Mouse (Mus musculus): Measurements from ENCODE around the gene Cpt1a. TPM values are rescaled to one million over a fixed set of nuclear protein-coding genes. Genes with fewer than 3 reads are reported as not detected.

Gene Cpt1a
- polyA plus RNA-seq, 1 experiment from 2014 or later, result 22.4 TPM

GRCm38 (mm10) chr19:3376966-3377715 lies 55.0 kb downstream of the Cpt1a start:
- no peaks in the 10 kb centered on the region for H3K4me1 ChIP-seq (replicated peaks; ENCODE audit: control insufficient read depth, insufficient read depth, low read length)
- no peak overlapping the region for H3K4me3 ChIP-seq (replicated peaks; ENCODE audit: low read length)
- WGBS, result 36% methylated on average over 4 of the region's 4 CpGs
- no peak for ATAC-seq (ENCODE audit: low FRiP score)
- H3K9ac ChIP-seq, result no peak overlapping the region
- 0 out of 2 replicates have a peak, but pooled peaks cover 3% of the 10 kb centered on the region for H3K36me3 ChIP-seq (replicated peaks; ENCODE audit: control insufficient read depth, insufficient read depth)
- H3K4me2 ChIP-seq (replicated peaks), result no peak overlapping the region
- no peaks in the 10 kb centered on the region for H3K27me3 ChIP-seq (ENCODE audit: control insufficient read depth, insufficient read depth, low read length)
- no peak for DNase-seq (ENCODE audit: low spot score)
- no peaks in the 10 kb centered on the region for H3K9me3 ChIP-seq (ENCODE audit: control insufficient read depth, low read length)
- H3K27ac ChIP-seq, result no peak overlapping the region

- WGBS, result 91% methylated on average over 3 of the region's 3 CpGs
- DNase-seq (ENCODE audit: low spot score), result no peak
- H3K4me1 ChIP-seq (replicated peaks; ENCODE audit: control insufficient read depth, insufficient read depth, low read length), result no peaks in the 10 kb centered on the region
- no peak for ATAC-seq (ENCODE audit: low FRiP score)
- no peak overlapping the region for H3K27ac ChIP-seq
- no peak overlapping the region for H3K9ac ChIP-seq
- H3K27me3 ChIP-seq (ENCODE audit: control insufficient read depth, insufficient read depth, low read length), result no peaks in the 10 kb centered on the region
- 0 out of 2 replicates have a peak, but pooled peaks cover 3% of the 10 kb centered on the region for H3K36me3 ChIP-seq (replicated peaks; ENCODE audit: control insufficient read depth, insufficient read depth)
- H3K9me3 ChIP-seq (ENCODE audit: control insufficient read depth, low read length), result no peaks in the 10 kb centered on the region
- H3K4me3 ChIP-seq (replicated peaks; ENCODE audit: low read length), result no peak overlapping the region
- no peak overlapping the region for H3K4me2 ChIP-seq (replicated peaks)
These were observed 56.5 kb downstream of the Cpt1a start for GRCm38 (mm10) chr19:3378614-3379013.

GRCm38 (mm10) chr19:3388061-3388460 lies 65.9 kb downstream of the Cpt1a start:
- Histone ChIP-seq H3K27me3 (ENCODE audit: control insufficient read depth, insufficient read depth, low read length) (no peaks in the 10 kb centered on the region), H3K4me1 (replicated peaks; ENCODE audit: control insufficient read depth, insufficient read depth, low read length) (peaks cover 4% of the 10 kb centered on the region; the same call in 1 of the 2 replicates), H3K9me3 (ENCODE audit: control insufficient read depth, low read length) (no peaks in the 10 kb centered on the region), H3K9ac (no peak overlapping the region), H3K36me3 (replicated peaks; ENCODE audit: control insufficient read depth, insufficient read depth) (no peaks in the 10 kb centered on the region), H3K4me3 (replicated peaks; ENCODE audit: low read length) (no peak overlapping the region), H3K27ac (no peak overlapping the region), H3K4me2 (replicated peaks) (0 out of 2 replicates have a peak overlapping the region, but pooled peaks have one; percentile 91)
- WGBS, result 76% methylated on average over 6 of the region's 6 CpGs
- ATAC-seq (ENCODE audit: low FRiP score) (0 out of 2 replicates have a peak, but pooled peaks have one; percentile 18), DNase-seq (ENCODE audit: low spot score) (no peak)

GRCm38 (mm10) chr19:3388629-3389057 lies 66.5 kb downstream of the Cpt1a start, which contains the start of gene Tesmin:
Tesmin (plus strand) TSS chr19:3388857.
- 2% methylated on average over 33 of the region's 33 CpGs for WGBS
- DNase-seq (ENCODE audit: low spot score) (peak; percentile 80), ATAC-seq (ENCODE audit: low FRiP score) (peak; percentile 84)
- no peaks in the 10 kb centered on the region for H3K9me3 ChIP-seq (ENCODE audit: control insufficient read depth, low read length)
- H3K4me3 ChIP-seq (replicated peaks; ENCODE audit: low read length), result peak within 1 kb of the TSS; percentile 43
- H3K36me3 ChIP-seq (replicated peaks; ENCODE audit: control insufficient read depth, insufficient read depth), result no peaks in the 10 kb centered on the region
- no peaks in the 10 kb centered on the region for H3K27me3 ChIP-seq (ENCODE audit: control insufficient read depth, insufficient read depth, low read length)
- H3K27ac ChIP-seq, result no peak within 1 kb of the TSS
- H3K4me2 ChIP-seq (replicated peaks), result peak within 1 kb of the TSS; percentile 91
- peak within 1 kb of the TSS; percentile 56 for H3K9ac ChIP-seq
- H3K4me1 ChIP-seq (replicated peaks; ENCODE audit: control insufficient read depth, insufficient read depth, low read length), result peaks cover 4% of the 10 kb centered on the region; the same call in 1 of the 2 replicates

GRCm38 (mm10) chr19:3389089-3389488 lies 67.0 kb downstream of the Cpt1a start:
- Histone ChIP-seq H3K4me2 (replicated peaks) (peak overlapping the region; percentile 91), H3K9me3 (ENCODE audit: control insufficient read depth, low read length) (no peaks in the 10 kb centered on the region), H3K27me3 (ENCODE audit: control insufficient read depth, insufficient read depth, low read length) (no peaks in the 10 kb centered on the region), H3K4me3 (replicated peaks; ENCODE audit: low read length) (peak overlapping the region; percentile 43), H3K27ac (no peak overlapping the region), H3K36me3 (replicated peaks; ENCODE audit: control insufficient read depth, insufficient read depth) (no peaks in the 10 kb centered on the region), H3K4me1 (replicated peaks; ENCODE audit: control insufficient read depth, insufficient read depth, low read length) (peaks cover 4% of the 10 kb centered on the region; the same call in 1 of the 2 replicates), H3K9ac (peak overlapping the region; percentile 56)
- peak; percentile 83 for DNase-seq (ENCODE audit: low spot score)
- ATAC-seq (ENCODE audit: low FRiP score), result peak; percentile 92
- under 1% methylated on average over 38 of the region's 43 CpGs for WGBS

GRCm38 (mm10) chr19:3392384-3392783 lies 70.2 kb downstream of the Cpt1a start:
- no peaks in the 10 kb centered on the region for H3K9me3 ChIP-seq (ENCODE audit: control insufficient read depth, low read length)
- WGBS, result 95% methylated on average over 1 of the region's 1 CpGs

GRCm38 (mm10) chr19:3394216-3394615 lies 72.1 kb downstream of the Cpt1a start:
- Histone ChIP-seq H3K9ac (no peak overlapping the region), H3K4me3 (replicated peaks; ENCODE audit: low read length) (no peak overlapping the region), H3K27ac (no peak overlapping the region), H3K4me2 (replicated peaks) (no peak overlapping the region), H3K9me3 (ENCODE audit: control insufficient read depth, low read length) (no peaks in the 10 kb centered on the region), H3K4me1 (replicated peaks; ENCODE audit: control insufficient read depth, insufficient read depth, low read length) (no peaks in the 10 kb centered on the region; the same call in 1 of the 2 replicates), H3K36me3 (replicated peaks; ENCODE audit: control insufficient read depth, insufficient read depth) (no peaks in the 10 kb centered on the region), H3K27me3 (ENCODE audit: control insufficient read depth, insufficient read depth, low read length) (no peaks in the 10 kb centered on the region)
- WGBS, result 76% methylated on average over 3 of the region's 3 CpGs
- DNase-seq (ENCODE audit: low spot score) (no peak), ATAC-seq (ENCODE audit: low FRiP score) (no peak)

More at GRCm38 (mm10) chr19:3392384-3392783, 70.2 kb downstream of the Cpt1a start:
- ATAC-seq (ENCODE audit: low FRiP score), result no peak
- H3K4me2 ChIP-seq (replicated peaks), result no peak overlapping the region
- no peak overlapping the region for H3K27ac ChIP-seq
- DNase-seq (ENCODE audit: low spot score), result no peak
- H3K4me3 ChIP-seq (replicated peaks; ENCODE audit: low read length), result no peak overlapping the region
- no peaks in the 10 kb centered on the region for H3K27me3 ChIP-seq (ENCODE audit: control insufficient read depth, insufficient read depth, low read length)
- no peaks in the 10 kb centered on the region for H3K36me3 ChIP-seq (replicated peaks; ENCODE audit: control insufficient read depth, insufficient read depth)
- H3K4me1 ChIP-seq (replicated peaks; ENCODE audit: control insufficient read depth, insufficient read depth, low read length), result peaks cover 4% of the 10 kb centered on the region; the same call in 1 of the 2 replicates
- no peak overlapping the region for H3K9ac ChIP-seq

- ATAC-seq (ENCODE audit: low FRiP score), result no peak
- WGBS, result 92% methylated on average over 4 of the region's 4 CpGs
These were observed 77.9 kb downstream of the Cpt1a start for GRCm38 (mm10) chr19:3400057-3400456.

GRCm38 (mm10) chr19:3401504-3401903 lies 79.4 kb downstream of the Cpt1a start:
- WGBS, result 88% methylated on average over 7 of the region's 7 CpGs
- H3K27me3 ChIP-seq (ENCODE audit: control insufficient read depth, insufficient read depth, low read length), result no peaks in the 10 kb centered on the region
- no peak overlapping the region for H3K27ac ChIP-seq

More at GRCm38 (mm10) chr19:3400057-3400456, 77.9 kb downstream of the Cpt1a start:
- Histone ChIP-seq H3K9me3 (ENCODE audit: control insufficient read depth, low read length) (no peaks in the 10 kb centered on the region), H3K4me3 (replicated peaks; ENCODE audit: low read length) (no peak overlapping the region), H3K27me3 (ENCODE audit: control insufficient read depth, insufficient read depth, low read length) (no peaks in the 10 kb centered on the region), H3K36me3 (replicated peaks; ENCODE audit: control insufficient read depth, insufficient read depth) (no peaks in the 10 kb centered on the region), H3K4me2 (replicated peaks) (no peak overlapping the region), H3K4me1 (replicated peaks; ENCODE audit: control insufficient read depth, insufficient read depth, low read length) (no peaks in the 10 kb centered on the region), H3K9ac (no peak overlapping the region), H3K27ac (no peak overlapping the region)
- no peak for DNase-seq (ENCODE audit: low spot score)

More at GRCm38 (mm10) chr19:3401504-3401903, 79.4 kb downstream of the Cpt1a start:
- no peak overlapping the region for H3K4me2 ChIP-seq (replicated peaks)
- H3K36me3 ChIP-seq (replicated peaks; ENCODE audit: control insufficient read depth, insufficient read depth), result no peaks in the 10 kb centered on the region
- H3K4me3 ChIP-seq (replicated peaks; ENCODE audit: low read length), result no peak overlapping the region
- ATAC-seq (ENCODE audit: low FRiP score) (no peak), DNase-seq (ENCODE audit: low spot score) (no peak)
- no peak overlapping the region for H3K9ac ChIP-seq
- H3K9me3 ChIP-seq (ENCODE audit: control insufficient read depth, low read length), result no peaks in the 10 kb centered on the region
- H3K4me1 ChIP-seq (replicated peaks; ENCODE audit: control insufficient read depth, insufficient read depth, low read length), result no peaks in the 10 kb centered on the region
